Mouse (Mus musculus): Measurements from ENCODE around the gene Clcn1.

Gene Clcn1

GRCm38 (mm10) chr6:42350968-42351775 is 64.7 kb downstream of the Clcn1 start:
- DNase-seq: no peak

- no peak for DNase-seq
Measured at GRCm38 (mm10) chr6:42351776-42352485, 65.4 kb downstream of the Clcn1 start.

- DNase-seq: no peak
Measured at GRCm38 (mm10) chr6:42352486-42352846, 66.0 kb downstream of the Clcn1 start.

- no peak for DNase-seq
Measured at GRCm38 (mm10) chr6:42353180-42353579, 66.7 kb downstream of the Clcn1 start.

- DNase-seq: no peak
Measured at GRCm38 (mm10) chr6:42354076-42355019, 67.9 kb downstream of the Clcn1 start.

GRCm38 (mm10) chr6:42355366-42355765 is 68.9 kb downstream of the Clcn1 start:
- no peak for DNase-seq

- no peak for DNase-seq
Measured at GRCm38 (mm10) chr6:42355794-42356600, 69.5 kb downstream of the Clcn1 start.

- no peak for DNase-seq
Measured at GRCm38 (mm10) chr6:42356913-42357312, 70.4 kb downstream of the Clcn1 start.

GRCm38 (mm10) chr6:42357901-42358300 is 71.4 kb downstream of the Clcn1 start:
- DNase-seq: no peak

- DNase-seq: no peak
Measured at GRCm38 (mm10) chr6:42358901-42359300, 72.4 kb downstream of the Clcn1 start.

GRCm38 (mm10) chr6:42359364-42360147 is 73.1 kb downstream of the Clcn1 start:
- no peak for DNase-seq

- no peak for DNase-seq
Measured at GRCm38 (mm10) chr6:42360231-42360840, 73.9 kb downstream of the Clcn1 start.

GRCm38 (mm10) chr6:42361041-42361895 is 74.8 kb downstream of the Clcn1 start:
- no peak for DNase-seq

- no peak for DNase-seq
Measured at GRCm38 (mm10) chr6:42362074-42362473, 75.6 kb downstream of the Clcn1 start.

- no peak for DNase-seq
Measured at GRCm38 (mm10) chr6:42362497-42362896, 76.0 kb downstream of the Clcn1 start.

- no peak for DNase-seq
Measured at GRCm38 (mm10) chr6:42362974-42363373, 76.5 kb downstream of the Clcn1 start.

GRCm38 (mm10) chr6:42364066-42364465 is 77.6 kb downstream of the Clcn1 start:
- DNase-seq: no peak

- DNase-seq: no peak
Measured at GRCm38 (mm10) chr6:42364607-42365006, 78.1 kb downstream of the Clcn1 start.

- no peak for DNase-seq
Measured at GRCm38 (mm10) chr6:42365215-42365614, 78.7 kb downstream of the Clcn1 start.
